Mouse (Mus musculus): ENCODE measurements around the gene Pkn1.
A peak's percentile ranks its signal among the peaks of the same experiment; 100 is the strongest.

DNA sequence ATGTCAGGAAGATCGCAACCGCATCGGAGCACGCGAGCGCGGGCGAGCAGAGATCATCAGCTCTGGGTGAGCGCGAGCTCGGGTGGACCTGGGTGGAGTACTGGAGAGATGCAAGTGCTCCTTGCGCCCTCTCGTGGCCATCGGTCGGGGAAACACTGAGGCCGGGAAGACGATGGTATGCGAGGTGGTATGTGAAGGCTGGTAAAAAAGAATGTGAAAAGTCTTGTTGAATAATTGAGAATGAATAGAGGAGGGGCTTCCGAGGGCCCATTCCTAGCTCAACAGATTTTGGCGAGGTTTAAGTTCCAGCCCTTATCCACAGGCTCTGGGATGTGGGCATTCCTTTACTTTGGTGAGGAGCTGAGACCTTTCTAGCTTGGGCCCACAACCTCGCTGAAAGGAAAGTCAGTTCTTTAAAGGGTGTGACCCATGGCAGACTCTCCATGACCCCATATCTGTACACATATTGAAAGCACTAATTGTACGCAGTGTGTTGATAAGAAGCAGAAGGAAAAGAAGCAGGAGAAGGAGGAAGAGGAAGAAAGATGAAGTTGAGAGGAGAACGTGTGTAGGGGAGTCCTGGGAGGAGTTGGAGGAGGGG, 76.5 kb downstream of the Pkn1 start:
- TF ChIP-seq CTCF (IDR thresholded peaks at IDR 0.05; ENCODE audit: insufficient read depth, low read depth, low read length) (peak; percentile 72; the same call in 1 of the 2 replicates), POLR2A (IDR thresholded peaks at IDR 0.05; ENCODE audit: insufficient read depth, low read depth, low read length) (no peak)
